Mouse (Mus musculus): Measurements from ENCODE around the gene Qrsl1. TPM values are rescaled to one million over a fixed set of nuclear protein-coding genes. Genes with fewer than 3 reads are reported as not detected.

The Qrsl1 gene
- 4.1 and 8.7 TPM in 2 replicates for polyA plus RNA-seq (2012; rRNA removed; ENCODE audit: low replicate concordance)

GRCm38 (mm10) chr10:43901578-43902194 lies at the start of gene Qrsl1, which contains the start of gene Rtn4ip1:
Qrsl1 (minus strand) TSS chr10:43901745.
Rtn4ip1 (plus strand) TSS chr10:43901807.

Other genes with a start within 250 kb of the Qrsl1 start
- 5.1 and 6.5 TPM in 2 replicates for gene Rtn4ip1, start 62 bp upstream of the Qrsl1 start, polyA plus RNA-seq (2012; rRNA removed; ENCODE audit: low replicate concordance)
- 4.3 and 6.2 TPM in 2 replicates for gene Crybg1, start 247.1 kb upstream of the Qrsl1 start, polyA plus RNA-seq (2012; rRNA removed; ENCODE audit: low replicate concordance)